Mouse (Mus musculus) intestine, embryonic 14.5 days (tissue): Measurements from ENCODE around the gene Msi2. TPM values are rescaled to one million over a fixed set of nuclear protein-coding genes. Genes with fewer than 3 reads are reported as not detected.

Experiments
- ATAC-seq: fragments of 200-750 bp; cut with Nextera tagmentation; replicated peaks from 2 replicates; pipeline ENCODE4 v1.8.0; 2017; ENCODE audit warnings: low read depth, moderate number of reproducible peaks, moderate TSS enrichment, moderate library complexity; ENCODE audit not compliant: low FRiP score, low TSS enrichment
- DNase-seq: peaks from one replicate; pipeline ENCODE4 v3.0.0-alpha.2; 2018; ENCODE audit warnings: low spot score
- H3K27ac ChIP-seq: fragments of 300-500 bp; sonication (generic); 2 replicates; pipeline ENCODE4 v1.5.1; 2014; ENCODE audit warnings: low read depth, mild to moderate bottlenecking, control low read depth
- H3K27me3 ChIP-seq: fragments of 300-500 bp; sonication (generic); replicated peaks from 2 replicates; pipeline ENCODE4 v1.6.1; 2014; ENCODE audit warnings: low read length, control low read depth; ENCODE audit not compliant: control insufficient read depth, insufficient read depth
- H3K36me3 ChIP-seq: fragments of 300-500 bp; sonication (generic); 2 replicates; pipeline ENCODE4 v1.6.1; 2014; ENCODE audit warnings: low read length, control low read depth; ENCODE audit not compliant: control insufficient read depth, insufficient read depth
- H3K4me1 ChIP-seq: fragments of 300-500 bp; sonication (generic); replicated peaks from 2 replicates; pipeline ENCODE4 v1.6.1; 2014; ENCODE audit warnings: low read length, control low read depth, mixed read lengths; ENCODE audit not compliant: control insufficient read depth, insufficient read depth
- H3K4me2 ChIP-seq: fragments of 300-500 bp; sonication (generic); 2 replicates; pipeline ENCODE4 v1.6.1; 2014; ENCODE audit warnings: low read length
- H3K4me3 ChIP-seq: fragments of 300-500 bp; sonication (generic); 2 replicates; pipeline ENCODE4 v1.5.1; 2014; ENCODE audit warnings: low read depth, low read length, control low read depth, mixed read lengths
- H3K9ac ChIP-seq: fragments of 300-500 bp; sonication (generic); 2 replicates; pipeline ENCODE4 v1.6.1; 2014; ENCODE audit warnings: mild to moderate bottlenecking, low read length
- H3K9me3 ChIP-seq: fragments of 300-500 bp; sonication (generic); 2 replicates; pipeline ENCODE4 v1.6.1; 2016; ENCODE audit warnings: low read length, control low read depth; ENCODE audit not compliant: control insufficient read depth
- WGBS: fragments of 180-500 bp; shearing (Covaris S2); extraction: QIAGEN DNeasy Blood & Tissue Kit; methylation state at CpG from one replicate; pipeline ENCODE4 v1.1.7; 2014; 5-methylcytosine and 5-hydroxymethylcytosine counted together
- polyA plus RNA-seq: library from polyadenylated mRNA; unstranded; fragments of >200 nt; fragmentation: Nextera tagmentation; extraction: Ambion mirVana; gene quantifications from 2 replicates; pipeline ENCODE4 v1.2.1, GENCODE M21; 2014

Gene Msi2
- polyA plus RNA-seq, 1 experiment from 2014 or later, result 13.6 TPM

- 90% methylated on average over 3 of the region's 3 CpGs for WGBS
- no peaks in the 10 kb centered on the region for H3K27me3 ChIP-seq
- no peak overlapping the region for H3K9ac ChIP-seq
- no peak overlapping the region for H3K4me2 ChIP-seq
- no peak for ATAC-seq
- H3K36me3 ChIP-seq, result 0 out of 2 replicates have a peak, but pooled peaks cover 7% of the 10 kb centered on the region
- no peak for DNase-seq
- H3K4me1 ChIP-seq, result no peaks in the 10 kb centered on the region
- H3K9me3 ChIP-seq, result no peaks in the 10 kb centered on the region
- H3K4me3 ChIP-seq, result no peak overlapping the region
- H3K27ac ChIP-seq, result no peak overlapping the region
Observed at GRCm38 (mm10) chr11:88348056-88348455, 370.3 kb downstream of the Msi2 start.

- Histone ChIP-seq H3K27me3 (no peaks in the 10 kb centered on the region), H3K4me3 (no peak overlapping the region), H3K9ac (no peak overlapping the region), H3K36me3 (0 out of 2 replicates have a peak, but pooled peaks cover 7% of the 10 kb centered on the region), H3K9me3 (no peaks in the 10 kb centered on the region), H3K4me1 (no peaks in the 10 kb centered on the region), H3K27ac (no peak overlapping the region), H3K4me2 (no peak overlapping the region)
- DNase-seq (no peak), ATAC-seq (no peak)
- WGBS, result 85% methylated on average over 5 of the region's 5 CpGs
Observed at GRCm38 (mm10) chr11:88346066-88346465, 372.2 kb downstream of the Msi2 start.

DNA sequence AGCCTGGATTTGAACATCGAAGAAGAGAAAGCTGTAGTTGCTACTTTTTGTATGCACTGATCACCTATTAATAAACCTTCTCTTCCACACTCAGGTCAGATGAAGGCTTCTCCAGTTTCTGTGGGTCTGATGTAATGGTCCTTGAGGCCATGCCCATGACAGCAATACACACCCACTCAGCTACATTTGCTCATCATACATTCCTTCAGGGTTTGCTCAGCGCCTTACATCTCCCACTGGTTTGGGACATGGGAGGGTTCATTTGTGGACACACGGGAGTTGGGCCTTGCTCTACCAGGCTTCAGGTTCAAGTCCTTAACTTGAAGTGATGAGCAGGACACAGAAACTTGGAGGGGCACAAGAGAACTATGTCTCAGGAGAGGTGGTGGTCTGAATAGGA lies 380.4 kb downstream of the Msi2 start:
- H3K36me3 ChIP-seq, result 0 out of 2 replicates have a peak, but pooled peaks cover 4% of the 10 kb centered on the region
- H3K27me3 ChIP-seq, result no peaks in the 10 kb centered on the region
- H3K9ac ChIP-seq, result no peak overlapping the region
- H3K4me2 ChIP-seq, result no peak overlapping the region
- no peak overlapping the region for H3K27ac ChIP-seq
- peaks cover 3% of the 10 kb centered on the region; the same call in 1 of the 2 replicates for H3K4me1 ChIP-seq
- no peak for ATAC-seq
- no peaks in the 10 kb centered on the region for H3K9me3 ChIP-seq
- WGBS, result 97% methylated on average over 3 of the region's 3 CpGs
- H3K4me3 ChIP-seq, result no peak overlapping the region
- no peak for DNase-seq

DNA sequence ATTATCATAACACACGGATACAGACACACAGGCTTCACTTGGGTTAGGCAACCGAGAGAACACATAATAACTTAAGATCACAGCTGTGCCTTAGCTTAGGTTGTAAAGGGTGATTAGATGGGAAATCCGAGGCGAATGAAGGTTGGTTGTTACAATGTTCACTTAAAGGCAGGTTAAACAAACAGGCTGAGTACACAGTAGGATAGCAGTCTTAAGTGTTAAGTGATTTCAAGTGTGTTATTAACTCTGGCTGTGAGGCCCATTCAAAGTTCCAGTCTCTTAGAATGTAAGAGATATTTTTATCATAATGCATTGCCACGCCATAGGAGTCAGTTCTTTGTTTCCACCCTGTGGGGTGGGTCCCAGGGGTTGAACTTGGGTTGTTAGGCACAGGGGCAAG lies 383.4 kb downstream of the Msi2 start:
- ATAC-seq (no peak), DNase-seq (no peak)
- WGBS, result 34% methylated on average over 5 of the region's 5 CpGs
- 0 out of 2 replicates have a peak, but pooled peaks cover 4% of the 10 kb centered on the region for H3K36me3 ChIP-seq
- no peaks in the 10 kb centered on the region for H3K27me3 ChIP-seq
- no peak overlapping the region for H3K4me2 ChIP-seq
- no peaks in the 10 kb centered on the region for H3K9me3 ChIP-seq
- no peak overlapping the region for H3K9ac ChIP-seq
- H3K4me1 ChIP-seq, result peaks cover 10% of the 10 kb centered on the region
- H3K27ac ChIP-seq, result no peak overlapping the region
- H3K4me3 ChIP-seq, result no peak overlapping the region

- H3K4me1 ChIP-seq, result peaks cover 13% of the 10 kb centered on the region
- H3K36me3 ChIP-seq, result no peaks in the 10 kb centered on the region
- no peaks in the 10 kb centered on the region for H3K27me3 ChIP-seq
- no peaks in the 10 kb centered on the region for H3K9me3 ChIP-seq
- no peak overlapping the region for H3K9ac ChIP-seq
- H3K4me2 ChIP-seq, result no peak overlapping the region
- no peak for DNase-seq
- WGBS, result 84% methylated on average over 8 of the region's 8 CpGs
- H3K4me3 ChIP-seq, result no peak overlapping the region
- no peak for ATAC-seq
- no peak overlapping the region for H3K27ac ChIP-seq
Observed at GRCm38 (mm10) chr11:88332309-88332934, 385.9 kb downstream of the Msi2 start.

DNA sequence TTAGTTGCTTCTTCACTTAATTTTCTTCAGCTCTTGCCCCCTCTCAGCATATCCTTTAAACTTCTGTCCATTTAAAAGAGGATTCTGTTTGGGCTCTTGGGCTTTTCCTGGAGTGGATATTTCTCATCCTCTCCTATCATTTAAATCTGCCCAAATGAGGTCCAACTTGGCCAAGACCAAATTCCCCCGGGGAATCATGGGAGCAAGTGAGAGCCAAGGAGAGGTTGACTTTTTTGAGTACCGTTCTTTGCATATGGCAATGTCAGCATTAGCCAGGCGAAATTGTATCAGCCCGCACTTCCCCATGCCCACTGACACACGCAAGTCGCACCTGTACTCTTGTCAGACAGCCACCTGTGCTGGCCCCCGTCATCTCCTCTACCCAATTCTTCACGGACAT lies 386.6 kb downstream of the Msi2 start:
- ATAC-seq (no peak), DNase-seq (no peak)
- peaks cover 13% of the 10 kb centered on the region for H3K4me1 ChIP-seq
- no peaks in the 10 kb centered on the region for H3K27me3 ChIP-seq
- no peaks in the 10 kb centered on the region for H3K36me3 ChIP-seq
- no peak overlapping the region for H3K9ac ChIP-seq
- no peak overlapping the region for H3K4me3 ChIP-seq
- H3K4me2 ChIP-seq, result no peak overlapping the region
- no peak overlapping the region for H3K27ac ChIP-seq
- H3K9me3 ChIP-seq, result no peaks in the 10 kb centered on the region
- 93% methylated on average over 8 of the region's 8 CpGs for whole genome bisulfite sequencing

GRCm38 (mm10) chr11:88330799-88331198 lies 387.5 kb downstream of the Msi2 start:
- H3K4me1 ChIP-seq, result peaks cover 13% of the 10 kb centered on the region
- ATAC-seq (no peak), DNase-seq (no peak)
- H3K4me3 ChIP-seq, result no peak overlapping the region
- H3K9ac ChIP-seq, result no peak overlapping the region
- no peaks in the 10 kb centered on the region for H3K36me3 ChIP-seq
- H3K9me3 ChIP-seq, result no peaks in the 10 kb centered on the region
- no peaks in the 10 kb centered on the region for H3K27me3 ChIP-seq
- 45% methylated on average over 11 of the region's 11 CpGs for WGBS
- H3K4me2 ChIP-seq, result no peak overlapping the region
- no peak overlapping the region for H3K27ac ChIP-seq

DNA sequence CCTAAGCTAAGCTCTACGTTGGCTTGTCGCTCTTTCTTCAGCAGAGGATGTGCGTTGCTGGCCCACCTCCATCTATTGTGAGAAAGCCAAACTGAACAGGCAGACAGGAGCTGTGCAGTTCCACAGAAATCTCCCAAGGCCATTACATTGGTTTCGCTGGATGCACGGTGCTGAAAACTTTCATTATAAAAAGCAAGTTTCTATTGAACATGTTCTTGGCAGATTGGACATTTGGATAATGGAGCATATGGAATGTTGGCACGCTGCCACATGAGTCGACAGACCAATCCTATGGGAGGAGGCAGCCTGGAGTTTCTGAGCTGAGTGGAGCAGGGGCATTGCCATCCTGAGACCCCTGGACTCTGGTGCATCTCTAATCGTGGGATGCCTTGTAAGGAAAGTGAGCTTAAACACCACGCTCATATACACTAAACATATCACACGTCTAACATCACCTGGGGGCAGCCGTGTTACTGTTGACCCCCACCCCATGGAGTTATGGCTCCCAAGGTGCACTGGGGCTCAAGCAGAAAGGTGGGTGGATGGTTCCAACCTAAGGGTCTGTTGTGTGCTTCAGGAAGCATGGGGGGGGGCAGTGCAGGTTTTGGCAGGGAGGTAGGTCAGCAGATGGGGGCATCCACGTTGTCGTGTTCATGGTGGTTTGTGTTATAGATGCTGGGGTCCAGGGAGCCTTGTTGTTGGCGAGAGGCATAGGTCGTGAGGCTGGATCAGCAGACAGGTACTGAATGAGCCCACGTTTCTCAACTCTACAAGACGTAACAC lies 389.3 kb downstream of the Msi2 start:
- no peak overlapping the region for H3K9ac ChIP-seq
- H3K9me3 ChIP-seq, result no peaks in the 10 kb centered on the region
- no peaks in the 10 kb centered on the region for H3K36me3 ChIP-seq
- WGBS, result 79% methylated on average over 17 of the region's 17 CpGs
- ATAC-seq, result no peak
- H3K27ac ChIP-seq, result no peak overlapping the region
- H3K4me3 ChIP-seq, result no peak overlapping the region
- no peaks in the 10 kb centered on the region for H3K27me3 ChIP-seq
- peaks cover 10% of the 10 kb centered on the region for H3K4me1 ChIP-seq
- no peak overlapping the region for H3K4me2 ChIP-seq
- no peak for DNase-seq
